Mouse (Mus musculus) adrenal gland, postnatal 25 days (tissue): ENCODE measurements at regions not wholly inside any gene's neighbourhood (a gene's known extent, or its start where the extent isn't known, plus 50 kb on each side); places are given as distances from the start of the nearest gene placed in this dataset.
"Not testable (repeated sequence)": the region's sequence is repeated elsewhere in the genome, so short reads cannot be mapped to it uniquely, and the experiment has no call there.

Experiments used
- DNase-seq: peaks from one replicate; pipeline ENCODE4 v3.0.0; 2021; ENCODE audit warnings: mixed read lengths

DNA sequence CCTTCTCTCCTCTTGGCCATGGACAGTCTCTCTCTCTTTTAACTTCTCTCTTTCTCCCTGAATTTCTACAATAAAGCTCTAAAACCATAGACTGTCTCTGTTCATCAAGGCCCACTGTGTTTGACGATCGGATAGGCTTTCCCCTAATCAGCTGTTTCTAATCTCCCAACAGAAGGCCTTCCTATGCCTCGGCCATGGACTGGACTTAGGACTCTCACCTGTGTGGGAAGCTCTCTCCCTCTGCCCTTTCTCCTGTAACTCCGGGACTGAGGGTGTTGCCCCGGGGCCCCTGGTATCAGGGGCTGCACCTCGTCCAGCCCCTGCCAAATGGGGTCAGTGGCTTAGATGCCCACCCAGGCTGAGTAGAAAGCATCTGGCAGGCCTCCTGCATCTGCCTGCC is 713.0 kb downstream of the Rapgef2 start:
- DNase-seq = no peak

DNA sequence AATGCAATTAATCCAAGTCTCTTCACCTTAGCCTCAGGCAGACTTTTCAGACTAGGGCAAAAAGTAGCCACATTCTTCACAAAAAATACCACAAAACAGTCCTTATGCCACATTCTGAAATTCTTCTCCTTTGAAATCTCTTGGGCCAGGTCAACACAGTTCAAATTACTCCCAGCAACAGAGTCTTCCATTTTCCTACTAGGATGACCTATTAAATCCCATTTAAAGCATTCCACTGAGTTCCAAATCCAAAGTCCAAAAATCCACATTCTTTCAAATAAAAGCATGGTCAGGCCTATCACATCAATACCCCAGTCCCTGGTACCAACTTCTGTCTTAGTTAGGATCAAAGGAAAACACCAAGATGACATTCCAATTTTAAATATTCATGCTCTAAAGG is 721.4 kb downstream of the Rapgef2 start:
- DNase-seq = not testable (repeated sequence)
